Mouse (Mus musculus): ENCODE measurements around the gene Pigu. TPM values are rescaled to one million over a fixed set of nuclear protein-coding genes. Genes with fewer than 3 reads are reported as not detected.
A peak's percentile ranks its signal among the peaks of the same experiment; 100 is the strongest.

Pigu gene
- polyA plus RNA-seq, 1 experiment, result 20.3 TPM

DNA sequence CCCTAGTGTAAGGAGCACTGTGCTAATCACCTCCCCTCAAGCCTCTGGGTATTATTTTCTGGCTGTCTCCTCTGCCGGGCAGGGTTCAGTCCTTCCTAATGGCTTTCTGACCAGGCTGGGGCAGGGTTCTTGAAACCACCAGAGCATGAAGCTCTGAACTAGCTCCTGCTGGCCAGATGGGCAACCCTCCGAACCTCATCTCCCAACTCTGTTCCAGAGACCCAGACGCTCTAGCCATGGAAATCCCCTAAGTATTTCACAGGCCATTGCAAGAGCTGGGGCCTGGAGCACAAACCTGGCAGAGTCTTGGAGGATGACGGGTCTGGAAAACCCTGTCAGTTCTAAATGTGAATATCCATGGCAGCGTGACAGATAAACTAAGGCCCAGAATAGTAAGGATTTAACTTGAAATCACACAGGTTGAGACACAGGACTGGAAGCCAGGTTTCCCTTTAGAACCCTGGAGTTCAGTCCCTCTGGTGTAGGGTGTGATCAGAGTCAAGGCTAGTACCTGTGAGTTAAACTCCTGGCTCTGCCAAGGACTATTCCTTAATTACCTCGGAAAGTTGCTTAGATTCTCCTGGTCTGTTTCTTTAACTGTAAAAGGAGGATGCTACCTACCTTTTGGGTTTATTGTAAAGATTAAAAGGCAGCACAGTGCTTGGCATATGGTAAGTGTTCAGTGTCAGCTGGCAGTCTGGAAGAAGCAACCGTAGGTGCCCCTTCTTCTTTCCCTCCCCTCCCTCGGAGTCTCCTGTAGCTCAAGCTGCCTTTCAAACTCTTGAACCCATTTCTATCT, 23.2 kb upstream of the Pigu start, which contains the start of gene Trp53inp2:
Trp53inp2 (plus strand) TSS at position 799 of the 799 bp plus-strand sequence.
- peak within 1 kb of the TSS; percentile 76 for H3K4me3 ChIP-seq (ENCODE audit: insufficient read depth, low read depth, low read length)
- H3K27ac ChIP-seq (replicated peaks; ENCODE audit: low read depth, low read length), result peak within 1 kb of the TSS; percentile 98

DNA sequence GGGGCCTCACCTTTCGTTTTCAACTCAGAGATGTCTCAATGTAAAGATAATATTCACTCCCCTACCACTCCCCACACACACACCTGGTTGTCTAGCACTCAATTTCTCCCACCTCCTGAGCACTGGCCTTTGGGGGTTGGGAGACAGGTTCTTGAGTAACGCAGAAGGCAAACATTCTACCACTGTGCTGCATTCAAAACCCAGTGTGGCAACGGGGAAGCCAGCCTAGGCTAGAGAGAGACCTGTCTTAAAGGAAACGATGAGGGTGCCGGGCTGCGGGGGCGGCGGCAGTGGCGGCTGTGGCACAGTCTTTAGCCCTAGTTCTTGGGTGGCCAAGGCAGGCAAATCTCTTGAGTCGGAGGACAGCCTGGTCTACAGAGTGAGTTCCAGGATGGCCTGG, 19.0 kb upstream of the Pigu start:
- Histone ChIP-seq H3K4me1 (ENCODE audit: control insufficient read depth, insufficient read depth, insufficient read length, low read length) (peaks cover 9% of the 10 kb centered on the region; the same call in 1 of the 2 replicates), H3K4me3 (ENCODE audit: insufficient read depth, low read depth, low read length) (no peak overlapping the region), H3K27ac (replicated peaks; ENCODE audit: low read depth, low read length) (no peak overlapping the region)

More for the DNA sequence above, 23.2 kb upstream of the Pigu start, which contains the start of gene Trp53inp2:
- H3K4me1 ChIP-seq (ENCODE audit: control insufficient read depth, insufficient read depth, insufficient read length, low read length), result no peaks in the 10 kb centered on the region

DNA sequence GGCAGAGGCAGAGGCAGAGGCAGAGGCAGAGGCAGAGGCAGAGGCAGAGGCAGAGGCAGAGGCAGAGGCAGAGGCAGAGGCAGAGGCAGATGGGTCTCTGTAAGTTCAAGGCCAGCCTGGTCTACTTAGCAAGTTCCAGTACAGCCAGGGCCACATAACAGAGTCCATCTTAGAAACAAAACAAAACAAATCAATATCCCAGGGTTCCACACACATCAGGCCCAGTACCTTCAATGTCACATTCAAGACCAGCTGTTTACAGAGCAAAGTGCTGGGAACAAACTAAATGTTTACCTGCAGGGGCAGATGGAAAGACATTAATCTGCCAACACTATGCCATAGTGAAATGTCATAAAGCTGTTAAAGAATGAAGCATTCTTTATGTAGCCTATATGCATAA, 17.3 kb upstream of the Pigu start:
- H3K27ac ChIP-seq (replicated peaks; ENCODE audit: low read depth, low read length), result peak overlapping the region; percentile 67; the same call in 1 of the 2 replicates

DNA sequence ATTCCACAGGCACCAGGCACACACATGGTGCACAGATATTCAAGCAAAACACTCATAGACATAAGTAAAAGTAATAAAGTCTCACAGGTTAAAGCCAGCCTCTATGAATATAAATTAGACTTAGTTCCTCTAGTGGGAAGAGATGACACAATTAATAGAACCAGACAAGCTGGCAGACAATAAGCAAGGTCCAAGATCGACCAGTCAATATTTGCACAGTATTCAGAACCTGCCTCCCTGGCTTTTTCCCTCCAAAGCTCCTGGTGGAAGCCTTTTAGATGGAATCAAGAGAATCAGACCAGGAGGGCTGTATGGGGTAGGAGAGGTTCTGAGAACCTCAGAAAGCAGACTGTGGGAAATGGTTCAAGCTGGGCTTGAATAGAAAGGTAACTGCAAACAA, 16.7 kb upstream of the Pigu start:
- Histone ChIP-seq H3K27ac (replicated peaks; ENCODE audit: low read depth, low read length) (peak overlapping the region; percentile 74), H3K4me3 (ENCODE audit: insufficient read depth, low read depth, low read length) (no peak overlapping the region), H3K4me1 (ENCODE audit: control insufficient read depth, insufficient read depth, insufficient read length, low read length) (peaks cover 11% of the 10 kb centered on the region)

More for the DNA sequence above, 17.3 kb upstream of the Pigu start:
- no peak overlapping the region for H3K4me3 ChIP-seq (ENCODE audit: insufficient read depth, low read depth, low read length)
- peaks cover 11% of the 10 kb centered on the region; the same call in 1 of the 2 replicates for H3K4me1 ChIP-seq (ENCODE audit: control insufficient read depth, insufficient read depth, insufficient read length, low read length)

DNA sequence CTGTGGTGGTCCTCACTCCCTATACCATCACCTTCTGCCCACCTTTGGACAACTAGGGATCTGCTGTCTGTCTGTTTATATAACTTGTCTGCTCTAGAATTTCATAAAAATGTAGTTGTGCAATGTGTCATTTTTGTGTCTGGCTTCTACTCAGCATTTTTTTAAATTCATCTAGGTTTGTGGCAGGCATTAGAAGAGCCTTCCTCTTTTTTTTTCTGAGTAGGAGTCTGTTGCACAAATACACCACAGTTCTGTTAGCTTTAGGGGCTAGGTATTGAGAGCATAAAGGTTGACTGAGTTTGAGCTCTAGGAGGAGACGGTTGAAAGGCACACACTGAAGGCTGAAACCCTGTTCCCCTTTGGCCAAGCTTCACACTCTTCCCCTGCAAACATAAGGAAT, 16.1 kb upstream of the Pigu start:
- Histone ChIP-seq H3K4me1 (ENCODE audit: control insufficient read depth, insufficient read depth, insufficient read length, low read length) (peaks cover 11% of the 10 kb centered on the region), H3K4me3 (ENCODE audit: insufficient read depth, low read depth, low read length) (no peak overlapping the region), H3K27ac (replicated peaks; ENCODE audit: low read depth, low read length) (peak overlapping the region; percentile 93)

DNA sequence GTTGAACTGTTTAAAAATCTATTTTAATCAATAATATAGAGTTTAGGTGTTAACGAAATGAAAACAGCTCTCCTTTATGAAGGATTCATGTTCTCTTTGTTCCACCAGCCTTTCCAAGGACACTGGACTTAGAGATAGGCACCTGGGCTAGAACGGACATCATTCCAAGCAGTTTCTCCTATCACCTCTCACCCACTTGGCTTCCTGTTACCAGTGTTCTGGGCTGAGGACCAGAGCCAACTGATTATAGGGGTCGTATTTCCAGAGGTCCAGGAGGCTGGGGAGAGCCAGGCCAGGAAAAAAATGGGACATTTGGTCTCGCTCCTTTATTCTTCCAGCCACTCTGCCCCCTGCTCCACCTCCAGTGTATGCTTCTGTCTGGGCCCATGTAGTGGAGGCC, 15.2 kb upstream of the Pigu start:
- Histone ChIP-seq H3K4me1 (ENCODE audit: control insufficient read depth, insufficient read depth, insufficient read length, low read length) (peaks cover 11% of the 10 kb centered on the region), H3K27ac (replicated peaks; ENCODE audit: low read depth, low read length) (peak overlapping the region; percentile 93), H3K4me3 (ENCODE audit: insufficient read depth, low read depth, low read length) (no peak overlapping the region)

DNA sequence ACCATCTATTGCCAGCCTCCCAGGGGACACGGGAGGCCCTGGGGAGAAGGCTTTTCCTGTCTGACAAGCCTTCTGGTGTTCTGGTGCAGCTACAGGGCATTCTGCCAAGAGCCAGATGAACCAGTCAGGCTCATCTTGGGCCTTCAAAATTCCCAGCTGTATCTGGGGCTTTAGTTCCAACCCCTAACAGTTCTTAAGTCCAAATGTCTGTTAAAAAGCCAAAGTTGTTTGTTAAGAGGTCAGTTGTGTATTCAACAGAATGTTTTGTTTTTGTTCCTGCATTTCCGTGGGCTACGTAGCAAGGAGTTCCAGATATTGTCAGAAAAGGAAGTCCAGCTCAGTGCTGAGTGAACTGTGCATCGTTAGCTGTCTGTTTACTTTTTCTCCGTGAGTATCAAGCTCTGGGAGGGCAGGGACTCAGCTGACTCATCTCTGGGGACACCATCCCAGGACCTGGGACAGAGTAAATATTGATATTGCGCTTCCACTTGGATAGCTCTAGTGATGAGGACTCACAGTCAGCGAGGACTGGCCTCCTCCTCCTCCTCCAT, 12.2 kb upstream of the Pigu start:
- Histone ChIP-seq H3K4me1 (ENCODE audit: control insufficient read depth, insufficient read depth, insufficient read length, low read length) (peaks cover 11% of the 10 kb centered on the region), H3K4me3 (ENCODE audit: insufficient read depth, low read depth, low read length) (no peak overlapping the region), H3K27ac (replicated peaks; ENCODE audit: low read depth, low read length) (peak overlapping the region; percentile 71)

DNA sequence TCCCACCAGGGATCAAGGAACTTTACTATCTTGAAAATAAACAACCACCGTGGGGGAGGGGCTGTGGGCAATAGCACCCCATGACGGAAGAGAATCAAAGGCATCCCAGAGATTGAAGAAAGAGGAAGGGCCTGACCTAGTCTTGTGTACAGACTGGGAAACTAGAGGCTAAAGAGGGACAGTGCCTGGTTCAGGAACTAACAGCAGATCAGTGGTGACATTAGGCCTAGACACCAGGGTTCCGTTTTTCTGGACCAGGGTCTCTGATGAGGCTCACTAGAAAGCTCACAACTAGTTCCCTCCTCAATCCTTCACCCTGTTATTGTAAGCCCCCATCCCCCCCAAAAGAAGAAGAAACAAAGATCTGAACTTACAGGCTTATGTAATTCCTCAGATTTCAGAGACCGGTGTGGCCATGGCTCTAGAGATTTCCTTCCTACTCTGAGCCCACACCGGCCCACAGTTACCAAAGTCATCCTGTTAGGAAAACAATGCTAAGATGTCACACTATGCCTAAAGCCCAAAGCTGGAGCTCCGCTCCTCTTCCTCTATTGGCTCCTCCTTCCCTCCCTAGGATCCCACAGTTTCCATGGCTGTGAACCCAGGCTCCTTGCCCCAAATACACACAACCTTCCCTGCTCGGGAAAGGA, 10.5 kb upstream of the Pigu start:
- Histone ChIP-seq H3K4me1 (ENCODE audit: control insufficient read depth, insufficient read depth, insufficient read length, low read length) (peaks cover 8% of the 10 kb centered on the region), H3K4me3 (ENCODE audit: insufficient read depth, low read depth, low read length) (no peak overlapping the region), H3K27ac (replicated peaks; ENCODE audit: low read depth, low read length) (peak overlapping the region; percentile 50)

DNA sequence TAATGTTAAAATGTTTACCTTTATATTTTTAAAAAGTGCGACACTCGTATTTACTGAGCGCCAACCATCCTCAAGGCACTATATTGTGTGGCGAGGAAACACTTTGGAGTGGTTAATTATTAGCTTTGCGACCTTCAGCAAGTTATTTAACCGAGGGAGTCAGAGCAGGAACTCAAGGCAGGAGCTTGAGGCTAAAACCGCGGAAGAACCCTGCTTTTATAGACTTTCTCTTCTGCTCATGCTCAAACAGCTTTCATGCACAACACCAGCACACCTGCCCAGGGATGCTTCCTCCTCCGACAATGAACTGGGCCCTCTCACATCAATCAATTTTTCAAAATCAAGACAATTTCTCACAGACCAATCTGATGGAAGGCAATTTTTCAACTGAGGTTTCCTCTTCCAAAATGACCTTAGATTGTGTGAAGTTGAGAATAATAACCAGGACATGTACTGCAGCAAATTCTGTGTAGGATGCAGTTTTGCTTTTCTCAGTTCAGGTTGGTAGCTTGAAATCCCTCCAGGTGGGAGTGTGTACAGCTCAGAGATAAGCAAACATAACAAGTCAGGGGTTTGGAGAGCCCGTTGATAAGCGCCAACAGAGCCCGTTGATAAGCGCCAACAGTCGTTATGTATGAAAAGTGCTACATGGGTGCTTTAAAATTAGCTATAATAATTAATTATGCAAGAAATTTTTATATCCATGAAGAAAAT, 613 bp upstream of the Pigu start:
- Histone ChIP-seq H3K27ac (replicated peaks; ENCODE audit: low read depth, low read length) (no peak overlapping the region), H3K4me1 (ENCODE audit: control insufficient read depth, insufficient read depth, insufficient read length, low read length) (no peaks in the 10 kb centered on the region), H3K4me3 (ENCODE audit: insufficient read depth, low read depth, low read length) (peak overlapping the region; percentile 50)

DNA sequence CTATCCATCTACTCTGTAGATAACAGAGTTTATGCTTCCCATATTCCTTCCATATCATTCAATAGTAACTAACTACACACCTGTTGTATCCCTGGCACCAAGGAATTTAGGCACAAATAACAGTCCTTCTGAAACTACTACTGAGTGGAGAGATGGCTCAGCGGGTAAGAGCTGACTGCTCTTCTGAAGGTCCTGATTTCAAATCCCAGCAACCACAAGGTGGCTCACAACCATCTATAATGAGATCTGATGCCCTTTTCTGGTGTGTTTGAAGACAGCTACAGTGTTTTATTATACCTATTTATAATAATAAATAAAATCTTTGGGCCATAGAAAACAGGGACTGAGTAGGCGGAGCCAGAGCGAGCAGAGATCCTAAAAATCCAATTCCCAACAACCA, 2.8 kb downstream of the Pigu start:
- Histone ChIP-seq H3K4me3 (ENCODE audit: insufficient read depth, low read depth, low read length) (no peak overlapping the region), H3K27ac (replicated peaks; ENCODE audit: low read depth, low read length) (no peak overlapping the region), H3K4me1 (ENCODE audit: control insufficient read depth, insufficient read depth, insufficient read length, low read length) (no peaks in the 10 kb centered on the region)

DNA sequence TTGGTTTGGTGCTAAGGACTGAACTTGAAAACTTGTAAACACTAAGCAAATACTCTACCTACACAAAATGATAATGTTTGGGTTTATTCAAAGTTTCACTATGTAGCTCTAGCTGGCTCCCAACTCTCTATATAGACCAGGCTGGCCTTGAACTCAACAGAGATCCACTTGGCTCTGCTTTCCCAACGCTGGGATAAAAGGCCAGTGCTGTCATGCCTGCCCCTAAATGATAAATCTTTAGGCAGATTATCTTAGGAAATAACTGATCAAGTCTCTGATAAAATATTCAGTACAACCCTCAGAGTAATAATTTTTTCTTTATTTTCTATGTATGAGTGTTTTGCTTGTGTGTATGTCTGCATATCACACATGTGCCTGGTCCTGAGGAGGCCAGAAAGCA, 10.6 kb downstream of the Pigu start:
- Histone ChIP-seq H3K27ac (replicated peaks; ENCODE audit: low read depth, low read length) (no peak overlapping the region), H3K4me3 (ENCODE audit: insufficient read depth, low read depth, low read length) (no peak overlapping the region), H3K4me1 (ENCODE audit: control insufficient read depth, insufficient read depth, insufficient read length, low read length) (no peaks in the 10 kb centered on the region)

DNA sequence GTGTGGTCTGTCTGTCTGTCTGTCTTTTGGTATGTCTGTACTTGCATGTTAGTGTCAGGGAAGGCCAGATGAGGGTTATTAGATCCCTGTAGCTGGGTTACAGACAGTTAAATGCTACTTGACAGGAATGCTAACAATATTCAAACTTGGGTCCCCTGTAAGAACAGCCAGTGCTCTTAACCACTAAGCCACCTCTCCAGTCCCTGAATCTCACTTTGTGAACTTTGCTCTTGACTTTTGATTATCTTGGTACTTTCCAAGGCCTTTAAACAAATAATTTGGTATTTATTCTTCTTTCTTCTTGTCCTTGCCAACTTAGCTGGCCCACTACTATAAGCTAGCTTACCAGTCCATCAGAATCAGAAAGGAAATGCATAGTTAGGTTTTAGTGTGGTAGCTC, 17.1 kb downstream of the Pigu start:
- H3K4me3 ChIP-seq (ENCODE audit: insufficient read depth, low read depth, low read length), result no peak overlapping the region
- H3K4me1 ChIP-seq (ENCODE audit: control insufficient read depth, insufficient read depth, insufficient read length, low read length), result no peaks in the 10 kb centered on the region
- H3K27ac ChIP-seq (replicated peaks; ENCODE audit: low read depth, low read length), result no peak overlapping the region

DNA sequence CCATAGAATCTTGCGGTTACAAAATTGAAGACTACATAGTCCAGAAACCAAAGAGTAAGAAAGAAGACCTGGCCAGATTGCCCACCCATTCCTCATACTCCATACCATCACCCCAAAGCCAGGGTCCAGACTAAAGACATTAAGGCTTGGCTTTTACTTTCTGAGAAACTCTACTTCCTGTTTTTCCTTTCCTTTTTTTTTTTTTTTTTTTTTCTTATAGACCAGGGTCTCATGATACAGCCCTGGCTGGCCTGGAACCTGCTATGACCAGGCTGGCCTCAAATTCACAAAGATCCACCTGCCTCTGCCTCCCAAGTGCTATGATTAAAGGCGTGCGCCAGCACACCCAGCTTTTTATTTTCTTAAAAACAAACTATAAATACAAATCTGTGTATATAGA, 21.0 kb downstream of the Pigu start:
- H3K4me3 ChIP-seq (ENCODE audit: insufficient read depth, low read depth, low read length), result no peak overlapping the region
- H3K27ac ChIP-seq (replicated peaks; ENCODE audit: low read depth, low read length), result no peak overlapping the region
- peaks cover under 1% of the 10 kb centered on the region; the same call in 1 of the 2 replicates for H3K4me1 ChIP-seq (ENCODE audit: control insufficient read depth, insufficient read depth, insufficient read length, low read length)

DNA sequence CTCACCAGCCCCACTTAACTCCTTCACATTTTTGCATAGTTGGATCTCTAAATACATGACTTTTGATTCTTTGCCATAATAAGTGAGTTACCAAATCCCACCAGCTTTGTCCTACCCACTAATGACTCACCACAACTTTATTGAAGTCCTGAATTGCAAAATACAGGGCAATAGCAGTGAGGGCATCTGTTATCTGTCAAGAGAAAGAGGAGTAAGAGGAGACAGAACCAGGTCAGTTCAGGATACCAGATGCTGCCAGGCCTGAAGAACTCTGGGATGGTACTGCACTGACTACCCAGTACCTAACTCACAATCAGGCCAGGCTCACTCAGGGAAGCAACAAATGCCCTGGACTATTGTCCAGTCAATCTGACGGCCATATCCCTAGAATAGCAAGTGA, 22.0 kb downstream of the Pigu start:
- Histone ChIP-seq H3K4me1 (ENCODE audit: control insufficient read depth, insufficient read depth, insufficient read length, low read length) (peaks cover 7% of the 10 kb centered on the region; the same call in 1 of the 2 replicates), H3K27ac (replicated peaks; ENCODE audit: low read depth, low read length) (peak overlapping the region; percentile 17), H3K4me3 (ENCODE audit: insufficient read depth, low read depth, low read length) (no peak overlapping the region)

DNA sequence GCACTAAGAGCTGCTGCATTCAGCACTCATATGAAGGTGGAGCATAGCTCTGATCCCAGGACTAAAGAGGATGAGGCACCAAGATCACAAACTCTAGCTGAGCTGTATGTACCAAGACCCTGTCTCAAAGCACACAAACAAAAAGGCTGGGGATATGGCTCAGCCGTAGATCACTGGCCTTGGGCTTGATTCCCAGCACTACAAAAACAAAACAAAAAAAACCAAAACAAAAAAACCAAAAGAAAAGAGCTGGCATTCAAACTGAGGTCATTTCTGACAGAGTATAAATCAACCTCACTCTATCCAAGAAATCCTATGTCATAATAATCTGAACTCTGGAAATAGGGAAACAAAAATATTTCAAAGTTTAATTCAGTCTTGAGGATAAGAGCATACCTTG, 23.8 kb downstream of the Pigu start:
- no peak overlapping the region; the same call in 1 of the 2 replicates for H3K27ac ChIP-seq (replicated peaks; ENCODE audit: low read depth, low read length)
- H3K4me1 ChIP-seq (ENCODE audit: control insufficient read depth, insufficient read depth, insufficient read length, low read length), result peaks cover 7% of the 10 kb centered on the region; the same call in 1 of the 2 replicates
- H3K4me3 ChIP-seq (ENCODE audit: insufficient read depth, low read depth, low read length), result no peak overlapping the region
